Mouse (Mus musculus): ENCODE measurements around the gene Sgca.

GRCm38 (mm10) chr11:94994947-94995772 is 19.0 kb upstream of the Sgca start:
- TF ChIP-seq CTCF (IDR thresholded peaks at IDR 0.05; ENCODE audit: low read depth) (no peak), EP300 (IDR thresholded peaks at IDR 0.05; ENCODE audit: low read depth) (no peak)

Measured in heart, postnatal 0 days (tissue).